Mouse (Mus musculus) stomach, postnatal 0 days (tissue): Measurements from ENCODE around the gene Snd1.

Experiments used
- CTCF ChIP-seq: IDR thresholded peaks from 2 replicates; pipeline ENCODE4 v1.5.1; 2016; ENCODE audit warnings: antibody characterized with exemption, low read depth, mild to moderate bottlenecking, moderate library complexity
- EP300 ChIP-seq: optimal IDR thresholded peaks from 2 replicates; pipeline ENCODE3; 2016; ENCODE audit warnings: antibody characterized with exemption

- TF ChIP-seq CTCF (no peak), EP300 (no peak)
Measured at GRCm38 (mm10) chr6:28603401-28603800, 128.5 kb downstream of the Snd1 start.
